Mouse (Mus musculus) stomach, postnatal 0 days (tissue): ENCODE results near the gene Klrb1. TPM values are rescaled to one million over a fixed set of nuclear protein-coding genes. Genes with fewer than 3 reads are reported as not detected.
"Not testable (repeated sequence)": the region's sequence is repeated elsewhere in the genome, so short reads cannot be mapped to it uniquely, and the experiment has no call there.

Experiments
- ATAC-seq: fragments of 200-750 bp; cut with Nextera tagmentation; 2 replicates; pipeline ENCODE4 v1.8.0; 2017; ENCODE audit not compliant: low FRiP score, low TSS enrichment
- DNase-seq: peaks from one replicate; pipeline ENCODE4 v3.0.0-alpha.2; 2016; ENCODE audit warnings: low spot score
- H3K27ac ChIP-seq: fragments of 300-500 bp; sonication (generic); replicated peaks from 2 replicates; pipeline ENCODE4 v1.5.1; 2014; ENCODE audit warnings: mild to moderate bottlenecking, control low read depth
- H3K27me3 ChIP-seq: fragments of 300-500 bp; sonication (generic); 2 replicates; pipeline ENCODE4 v1.6.1; 2014; ENCODE audit warnings: low read length; ENCODE audit not compliant: control insufficient read depth, insufficient read depth
- H3K36me3 ChIP-seq: fragments of 300-500 bp; sonication (generic); 2 replicates; pipeline ENCODE4 v1.6.1; 2014; ENCODE audit warnings: low read length, mixed read lengths; ENCODE audit not compliant: control insufficient read depth, insufficient read depth
- H3K4me1 ChIP-seq: fragments of 300-500 bp; sonication (generic); replicated peaks from 2 replicates; pipeline ENCODE4 v1.6.1; 2014; ENCODE audit warnings: antibody characterized with exemption; ENCODE audit not compliant: control insufficient read depth, insufficient read depth
- H3K4me2 ChIP-seq: fragments of 300-500 bp; sonication (generic); replicated peaks from 2 replicates; pipeline ENCODE4 v1.6.1; 2014; ENCODE audit warnings: low read depth, mild to moderate bottlenecking, control low read depth, moderate library complexity
- H3K4me3 ChIP-seq: fragments of 300-500 bp; sonication (generic); 2 replicates; pipeline ENCODE4 v1.5.1; 2014; ENCODE audit warnings: low read depth, low read length, control low read depth
- H3K9ac ChIP-seq: fragments of 300-500 bp; sonication (generic); 2 replicates; pipeline ENCODE4 v1.6.1; 2014; ENCODE audit warnings: mild to moderate bottlenecking, low read length, control low read depth, mixed read lengths
- H3K9me3 ChIP-seq: fragments of 300-500 bp; sonication (generic); 2 replicates; pipeline ENCODE4 v1.6.1; 2016; ENCODE audit warnings: low read length; ENCODE audit not compliant: control insufficient read depth
- CTCF ChIP-seq: IDR thresholded peaks from 2 replicates; pipeline ENCODE4 v1.5.1; 2016; ENCODE audit warnings: antibody characterized with exemption, low read depth, mild to moderate bottlenecking, moderate library complexity
- EP300 ChIP-seq: optimal IDR thresholded peaks from 2 replicates; pipeline ENCODE3; 2016; ENCODE audit warnings: antibody characterized with exemption
- WGBS: fragments of 180-500 bp; shearing (Covaris S2); extraction: QIAGEN DNeasy Blood & Tissue Kit; methylation state at CpG from one replicate; pipeline ENCODE4 v1.1.7; 2014; 5-methylcytosine and 5-hydroxymethylcytosine counted together
- polyA plus RNA-seq: library from polyadenylated mRNA; unstranded; fragments of >200 nt; fragmentation: Nextera tagmentation; extraction: Ambion mirVana; gene quantifications from 2 replicates; pipeline ENCODE4 v1.2.1, GENCODE M21; 2015

Gene Klrb1
- polyA plus RNA-seq, 1 experiment from 2014 or later: not detected

GRCm38 (mm10) chr6:128763736-128764523 lies 41.1 kb upstream of the Klrb1 start:
- peak overlapping the region; percentile 47 for H3K4me3 ChIP-seq
- H3K9me3 ChIP-seq: no peaks in the 10 kb centered on the region
- peak overlapping the region; percentile 73 for H3K27ac ChIP-seq
- no peaks in the 10 kb centered on the region for H3K36me3 ChIP-seq
- H3K4me2 ChIP-seq: peak overlapping the region; percentile 72
- H3K4me1 ChIP-seq: no peaks in the 10 kb centered on the region
- no peaks in the 10 kb centered on the region for H3K27me3 ChIP-seq
- 1% methylated on average over 30 of the region's 30 CpGs for WGBS
- TF ChIP-seq EP300 (no peak), CTCF (peak; percentile 88)
- peak overlapping the region; percentile 64 for H3K9ac ChIP-seq
- ATAC-seq (peak; percentile 97), DNase-seq (peak; percentile 97)

- ATAC-seq, DNase-seq, H3K27ac ChIP-seq, H3K4me3 ChIP-seq, H3K27me3 ChIP-seq, H3K9ac ChIP-seq, H3K4me1 ChIP-seq, H3K9me3 ChIP-seq, H3K36me3 ChIP-seq: not testable (repeated sequence)
- H3K4me2 ChIP-seq: peak overlapping the region; percentile 72; the same call in 1 of the 2 replicates
- whole genome bisulfite sequencing: 87% methylated on average over 9 of the region's 10 CpGs
These were observed 40.2 kb upstream of the Klrb1 start for GRCm38 (mm10) chr6:128762892-128763670.

GRCm38 (mm10) chr6:128761144-128761540 lies 38.3 kb upstream of the Klrb1 start:
- Histone ChIP-seq H3K27ac (no peak overlapping the region), H3K9me3 (no peaks in the 10 kb centered on the region), H3K27me3 (no peaks in the 10 kb centered on the region), H3K36me3 (no peaks in the 10 kb centered on the region), H3K4me3 (peak overlapping the region; percentile 59), H3K9ac (no peak overlapping the region), H3K4me1 (no peaks in the 10 kb centered on the region), H3K4me2 (peak overlapping the region; percentile 43)
- ATAC-seq (no peak), DNase-seq (no peak)
- no peak for TF ChIP-seq EP300
- WGBS: 43% methylated on average over 5 of the region's 5 CpGs

- TF ChIP-seq CTCF: peak; percentile 84
- peak overlapping the region; percentile 89 for H3K27ac ChIP-seq
- H3K9me3 ChIP-seq, H3K4me1 ChIP-seq, H3K27me3 ChIP-seq, H3K36me3 ChIP-seq: not testable (repeated sequence)
- ATAC-seq (peak; percentile 78), DNase-seq (peak; percentile 92)
- peak overlapping the region; percentile 66 for H3K9ac ChIP-seq
- peak overlapping the region; percentile 59 for H3K4me3 ChIP-seq
- H3K4me2 ChIP-seq: peak overlapping the region; percentile 43
- WGBS: under 1% methylated on average over 44 of the region's 44 CpGs
These were observed 37.7 kb upstream of the Klrb1 start for GRCm38 (mm10) chr6:128760416-128761143.

GRCm38 (mm10) chr6:128760016-128760415 lies 37.2 kb upstream of the Klrb1 start:
- H3K27me3 ChIP-seq, H3K4me1 ChIP-seq, H3K9me3 ChIP-seq, H3K36me3 ChIP-seq: not testable (repeated sequence)
- peak; percentile 85 for DNase-seq
- WGBS: under 1% methylated on average over 22 of the region's 22 CpGs
- H3K9ac ChIP-seq: peak overlapping the region; percentile 66
- peak; percentile 37 for ATAC-seq
- H3K4me2 ChIP-seq: peak overlapping the region; percentile 43
- H3K4me3 ChIP-seq: peak overlapping the region; percentile 59
- peak overlapping the region; percentile 89 for H3K27ac ChIP-seq
